Mouse (Mus musculus) liver, embryonic 11.5 days (tissue): ENCODE results near the gene Dnm1. TPM values are rescaled to one million over a fixed set of nuclear protein-coding genes. Genes with fewer than 3 reads are reported as not detected.
"Not testable (repeated sequence)": the region's sequence is repeated elsewhere in the genome, so short reads cannot be mapped to it uniquely, and the experiment has no call there.

ENCODE experiments used
- ATAC-seq: fragments of 200-750 bp; cut with Nextera tagmentation; replicated peaks from 2 replicates; pipeline ENCODE4 v1.8.0; 2017; ENCODE audit warnings: moderate number of reproducible peaks, mild to moderate bottlenecking, moderate TSS enrichment, moderate library complexity; ENCODE audit not compliant: low FRiP score
- DNase-seq: peaks from one replicate; pipeline ENCODE4 v3.0.0-alpha.2; 2017; ENCODE audit warnings: low spot score
- H3K27ac ChIP-seq: fragments of 300-500 bp; sonication (generic); 2 replicates; pipeline ENCODE4 v1.5.1; 2014; ENCODE audit warnings: mild to moderate bottlenecking, low read depth, low read length, control low read depth
- H3K27me3 ChIP-seq: fragments of 300-500 bp; sonication (generic); replicated peaks from 2 replicates; pipeline ENCODE4 v1.6.1; 2014; ENCODE audit warnings: low read length, mixed read lengths; ENCODE audit not compliant: control insufficient read depth, insufficient read depth
- H3K36me3 ChIP-seq: fragments of 300-500 bp; sonication (generic); 2 replicates; pipeline ENCODE4 v1.6.1; 2014; ENCODE audit warnings: mild to moderate bottlenecking, low read length, moderate library complexity, mixed read lengths; ENCODE audit not compliant: control insufficient read depth, insufficient read depth
- H3K4me1 ChIP-seq: fragments of 300-500 bp; sonication (generic); replicated peaks from 2 replicates; pipeline ENCODE4 v1.6.1; 2014; ENCODE audit warnings: low read length, mixed read lengths; ENCODE audit not compliant: control insufficient read depth, insufficient read depth
- H3K4me2 ChIP-seq: fragments of 300-500 bp; sonication (generic); 2 replicates; pipeline ENCODE4 v1.6.1; 2014; ENCODE audit warnings: mild to moderate bottlenecking, control low read depth, moderate library complexity
- H3K4me3 ChIP-seq: fragments of 300-500 bp; sonication (generic); 2 replicates; pipeline ENCODE4 v1.5.1; 2014; ENCODE audit warnings: low read depth, low read length, control low read depth
- H3K9ac ChIP-seq: fragments of 300-500 bp; sonication (generic); 2 replicates; pipeline ENCODE4 v1.6.1; 2014; ENCODE audit warnings: low read depth, low read length, control low read depth
- H3K9me3 ChIP-seq: fragments of 300-500 bp; sonication (generic); 2 replicates; pipeline ENCODE4 v1.6.1; 2016; ENCODE audit warnings: low read length, inconsistent platforms, mixed read lengths; ENCODE audit not compliant: control insufficient read depth
- WGBS: fragments of 180-500 bp; shearing (Covaris S2); extraction: QIAGEN DNeasy Blood & Tissue Kit; methylation state at CpG from one replicate; pipeline ENCODE4 v1.1.7; 2014; 5-methylcytosine and 5-hydroxymethylcytosine counted together
- polyA plus RNA-seq: library from polyadenylated mRNA; unstranded; fragments of >200 nt; fragmentation: Nextera tagmentation; extraction: Ambion mirVana; gene quantifications from 2 replicates; pipeline ENCODE4 v1.2.1, GENCODE M21; 2014

The Dnm1 gene
- polyA plus RNA-seq, 1 experiment from 2014 or later: 9.3 TPM

DNA sequence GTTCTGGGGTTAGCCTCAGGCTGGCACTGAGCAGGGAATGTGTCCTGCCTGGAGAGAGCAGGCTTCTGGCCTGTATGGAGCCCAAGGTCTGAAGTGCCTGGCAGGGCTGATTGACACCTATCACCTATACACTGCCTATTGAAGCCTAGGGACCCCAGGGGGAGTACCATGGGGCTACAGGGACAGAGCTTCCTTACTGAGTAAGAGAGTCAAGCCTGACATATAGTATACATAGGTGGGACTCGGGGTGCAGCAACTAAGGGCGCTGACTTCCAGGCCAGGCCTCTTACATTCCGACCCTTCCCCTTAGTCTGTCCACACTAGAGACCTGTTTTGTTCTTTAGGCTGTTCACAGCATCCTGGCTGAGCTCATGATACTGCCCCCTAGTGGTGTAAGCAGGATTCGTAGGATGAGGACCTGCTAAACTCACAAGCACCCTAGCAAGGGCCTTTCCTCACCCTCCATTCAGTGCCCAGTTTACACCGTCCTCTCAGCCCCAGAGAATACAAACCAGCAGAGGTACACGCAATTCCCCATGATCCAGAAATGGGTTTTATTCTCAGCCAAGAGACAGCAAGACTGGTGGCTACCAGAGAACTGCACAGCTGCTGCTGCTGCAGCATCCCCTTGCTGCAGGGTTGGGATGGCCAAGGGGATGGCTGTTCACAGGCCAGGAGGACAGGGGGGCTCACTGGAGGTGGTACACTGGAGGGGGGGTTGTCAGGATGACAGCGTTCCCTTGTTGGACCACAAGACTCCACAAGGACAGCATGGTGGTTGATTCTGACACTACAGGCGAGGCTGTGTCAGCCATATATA is 45.0 kb downstream of the Dnm1 start:
- Histone ChIP-seq H3K4me1 (peaks cover 14% of the 10 kb centered on the region), H3K4me2 (no peak overlapping the region), H3K9ac (no peak overlapping the region), H3K36me3 (peaks cover 32% of the 10 kb centered on the region), H3K9me3 (no peaks in the 10 kb centered on the region), H3K4me3 (no peak overlapping the region), H3K27me3 (peaks cover 8% of the 10 kb centered on the region), H3K27ac (no peak overlapping the region)
- ATAC-seq: no peak
- DNase-seq: no peak
- WGBS: 48% methylated on average over 8 of the region's 8 CpGs

GRCm38 (mm10) chr2:32307247-32307798 is 45.8 kb downstream of the Dnm1 start:
- peaks cover 10% of the 10 kb centered on the region for H3K4me1 ChIP-seq
- 79% methylated on average over 6 of the region's 6 CpGs for WGBS
- H3K36me3 ChIP-seq: peaks cover 39% of the 10 kb centered on the region
- H3K27ac ChIP-seq: no peak overlapping the region
- no peak overlapping the region for H3K4me3 ChIP-seq
- peaks cover under 1% of the 10 kb centered on the region for H3K27me3 ChIP-seq
- ATAC-seq (no peak), DNase-seq (no peak)
- H3K4me2 ChIP-seq: no peak overlapping the region
- no peak overlapping the region for H3K9ac ChIP-seq
- H3K9me3 ChIP-seq: no peaks in the 10 kb centered on the region

GRCm38 (mm10) chr2:32306176-32306575 is 47.0 kb downstream of the Dnm1 start:
- H3K4me3 ChIP-seq: no peak overlapping the region
- ATAC-seq: no peak
- 90% methylated on average over 9 of the region's 9 CpGs for WGBS

DNA sequence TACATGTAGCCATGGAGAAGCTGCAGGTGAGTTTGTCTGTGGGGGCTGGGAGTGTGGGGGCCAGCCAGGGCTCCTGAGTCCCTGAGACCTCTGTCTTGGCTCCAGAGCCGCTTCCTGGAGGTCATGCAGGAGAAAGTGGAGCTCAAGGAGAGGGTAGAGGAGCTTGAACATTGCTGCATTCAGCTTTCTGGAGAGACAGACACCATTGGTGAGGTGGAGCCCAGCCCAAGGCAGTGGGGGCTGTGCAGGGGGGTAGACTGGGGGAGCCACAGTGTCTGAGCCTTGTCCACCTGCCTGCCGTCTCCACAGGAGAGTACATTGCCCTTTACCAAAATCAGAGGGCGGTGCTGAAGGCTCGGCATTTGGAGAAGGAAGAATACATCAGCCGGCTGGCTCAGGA is 47.5 kb downstream of the Dnm1 start:
- Histone ChIP-seq H3K36me3 (peaks cover 45% of the 10 kb centered on the region), H3K9me3 (no peaks in the 10 kb centered on the region), H3K4me1 (0 out of 2 replicates have a peak, but pooled peaks cover 3% of the 10 kb centered on the region), H3K27me3 (no peaks in the 10 kb centered on the region; the same call in 1 of the 2 replicates), H3K27ac (no peak overlapping the region), H3K4me3 (no peak overlapping the region), H3K4me2 (no peak overlapping the region), H3K9ac (no peak overlapping the region)
- DNase-seq: no peak
- 91% methylated on average over 5 of the region's 5 CpGs for WGBS
- ATAC-seq: no peak

More at GRCm38 (mm10) chr2:32306176-32306575, 47.0 kb downstream of the Dnm1 start:
- Histone ChIP-seq H3K4me1 (0 out of 2 replicates have a peak, but pooled peaks cover 3% of the 10 kb centered on the region), H3K4me2 (no peak overlapping the region), H3K27me3 (no peaks in the 10 kb centered on the region; the same call in 1 of the 2 replicates), H3K9ac (no peak overlapping the region), H3K9me3 (no peaks in the 10 kb centered on the region), H3K27ac (no peak overlapping the region), H3K36me3 (peaks cover 45% of the 10 kb centered on the region)
- no peak for DNase-seq

DNA sequence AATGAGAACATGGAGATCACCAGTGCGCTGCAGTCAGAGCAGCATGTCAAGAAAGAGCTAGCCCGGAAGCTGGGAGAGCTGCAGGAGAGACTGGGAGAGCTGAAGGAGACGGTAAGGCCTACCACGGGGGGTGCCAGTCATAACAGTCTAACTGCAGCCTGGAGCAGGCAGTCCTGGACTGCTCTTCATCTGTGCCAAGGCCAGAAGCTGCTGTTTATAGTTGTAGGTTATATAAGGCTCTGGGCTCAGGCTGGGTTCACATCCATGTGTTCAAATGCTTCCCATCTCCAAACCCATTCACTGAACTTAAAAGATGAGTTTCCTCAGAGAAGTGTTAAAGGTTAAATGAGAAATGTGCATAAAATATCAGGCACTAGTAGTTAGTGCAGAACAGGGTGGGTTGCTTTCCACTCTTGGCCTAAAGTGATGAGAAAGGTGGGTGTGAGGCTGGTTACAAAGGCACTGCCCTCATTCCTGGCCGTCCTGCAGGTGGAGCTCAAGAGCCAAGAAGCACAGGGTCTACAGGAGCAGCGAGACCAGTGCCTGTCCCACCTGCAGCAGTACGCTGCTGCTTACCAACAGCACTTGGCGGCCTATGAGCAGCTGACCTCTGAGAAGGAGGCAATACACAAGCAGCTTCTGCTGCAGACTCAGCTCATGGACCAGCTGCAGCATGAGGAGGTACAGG is 48.8 kb downstream of the Dnm1 start:
- ATAC-seq (no peak), DNase-seq (no peak)
- Histone ChIP-seq H3K9ac (no peak overlapping the region), H3K9me3 (no peaks in the 10 kb centered on the region), H3K27ac (no peak overlapping the region), H3K4me1 (no peaks in the 10 kb centered on the region), H3K27me3 (no peaks in the 10 kb centered on the region), H3K4me3 (no peak overlapping the region), H3K4me2 (no peak overlapping the region), H3K36me3 (peaks cover 49% of the 10 kb centered on the region)
- WGBS: 66% methylated on average over 8 of the region's 8 CpGs

DNA sequence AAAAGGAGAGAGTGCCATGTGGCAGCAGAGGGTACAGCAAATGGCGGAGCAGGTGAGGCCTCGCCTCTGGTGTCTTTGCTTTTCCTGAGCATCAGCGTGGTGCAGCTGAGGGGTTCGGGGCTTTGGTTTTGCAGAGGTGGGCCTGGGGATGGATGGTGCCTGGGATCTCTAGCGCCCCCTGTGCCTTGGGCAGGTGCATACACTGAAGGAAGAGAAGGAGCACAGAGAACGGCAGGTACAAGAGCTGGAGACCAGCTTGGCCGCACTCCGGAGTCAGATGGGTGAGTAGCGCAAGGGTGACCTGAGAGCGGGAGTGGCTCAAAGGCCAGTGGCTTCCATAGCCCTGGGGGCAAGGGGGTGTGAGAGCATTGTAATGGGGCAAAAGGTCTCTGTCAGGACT is 50.2 kb downstream of the Dnm1 start:
- ATAC-seq (no peak), DNase-seq (no peak)
- Histone ChIP-seq H3K9ac (no peak overlapping the region), H3K4me2 (no peak overlapping the region), H3K4me1 (no peaks in the 10 kb centered on the region), H3K27me3 (no peaks in the 10 kb centered on the region), H3K27ac (no peak overlapping the region), H3K36me3 (peaks cover 56% of the 10 kb centered on the region), H3K9me3 (no peaks in the 10 kb centered on the region), H3K4me3 (no peak overlapping the region)
- 93% methylated on average over 10 of the region's 10 CpGs for WGBS

DNA sequence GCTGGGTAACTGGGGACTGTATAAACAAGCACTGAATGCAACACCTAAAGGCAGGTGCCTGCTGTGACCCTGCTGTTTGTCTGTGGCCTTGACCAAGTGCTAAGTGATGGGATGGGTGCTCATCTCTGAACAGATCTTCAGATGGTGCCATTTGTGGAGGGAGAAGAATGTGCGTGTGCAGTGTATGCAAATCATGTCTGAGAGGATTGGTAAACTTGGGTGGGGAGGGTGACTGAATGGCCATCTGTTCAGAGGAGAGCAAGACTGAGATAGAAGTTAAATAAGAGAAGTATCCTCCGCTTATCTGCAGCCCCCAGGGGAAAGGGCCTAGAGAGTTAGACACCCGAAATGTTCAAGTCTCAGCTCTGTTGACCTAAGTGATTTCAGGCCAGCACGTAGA is 53.7 kb downstream of the Dnm1 start:
- WGBS: 81% methylated on average over 4 of the region's 4 CpGs

GRCm38 (mm10) chr2:32295842-32296241 is 57.3 kb downstream of the Dnm1 start:
- peaks cover 17% of the 10 kb centered on the region for H3K36me3 ChIP-seq
- not testable (repeated sequence) for ATAC-seq, DNase-seq, H3K4me1 ChIP-seq, H3K9ac ChIP-seq, H3K27me3 ChIP-seq, H3K4me2 ChIP-seq, H3K27ac ChIP-seq, H3K9me3 ChIP-seq, H3K4me3 ChIP-seq
- WGBS: 85% methylated on average over 2 of the region's 2 CpGs

More for the DNA sequence above, 53.7 kb downstream of the Dnm1 start:
- Histone ChIP-seq H3K4me2 (no peak overlapping the region), H3K4me3 (no peak overlapping the region), H3K4me1 (no peaks in the 10 kb centered on the region), H3K9me3 (no peaks in the 10 kb centered on the region), H3K36me3 (peaks cover 40% of the 10 kb centered on the region), H3K27ac (no peak overlapping the region), H3K9ac (no peak overlapping the region), H3K27me3 (no peaks in the 10 kb centered on the region)
- no peak for ATAC-seq
- no peak for DNase-seq
